Mouse (Mus musculus): ENCODE data around the gene Cmss1. TPM values are rescaled to one million over a fixed set of nuclear protein-coding genes. Genes with fewer than 3 reads are reported as not detected.

Cmss1 gene
- polyA plus RNA-seq, 3 experiments from 2014 or later: 22.9 to 39.5 (median 34.8) TPM

DNA sequence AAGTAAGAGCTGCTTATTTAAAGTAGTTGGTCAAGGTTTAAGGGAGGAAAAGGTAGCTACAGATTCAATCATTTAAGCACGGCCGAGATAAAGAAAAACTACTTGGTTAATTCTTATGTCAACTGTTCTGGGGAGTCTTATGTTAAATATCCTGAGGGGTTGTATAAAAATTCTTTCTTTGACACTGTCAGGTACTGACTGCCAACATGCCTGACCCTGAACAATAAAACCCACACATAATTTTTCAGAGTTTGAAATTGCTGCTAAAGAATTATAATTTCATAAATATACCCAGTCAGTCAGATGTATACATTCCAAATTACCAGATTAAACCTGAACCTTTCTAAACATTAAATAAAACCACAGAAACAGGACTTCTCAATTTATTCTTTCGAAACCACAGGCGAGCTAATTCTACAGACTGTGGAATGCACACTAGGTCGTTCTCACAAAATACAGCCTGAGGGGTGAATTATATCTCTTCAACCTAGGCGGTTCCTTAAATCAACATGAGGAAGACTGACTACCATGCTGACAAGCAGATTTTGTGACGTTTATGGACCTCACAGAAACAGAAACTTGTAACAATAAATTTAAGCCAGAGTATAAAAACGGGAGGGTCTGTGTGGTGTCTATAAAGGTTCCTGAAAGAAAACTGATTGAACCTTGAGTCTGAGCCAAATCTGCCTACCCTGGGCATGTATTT lies 223.2 kb downstream of the Cmss1 start:
- no peak for ATAC-seq

DNA sequence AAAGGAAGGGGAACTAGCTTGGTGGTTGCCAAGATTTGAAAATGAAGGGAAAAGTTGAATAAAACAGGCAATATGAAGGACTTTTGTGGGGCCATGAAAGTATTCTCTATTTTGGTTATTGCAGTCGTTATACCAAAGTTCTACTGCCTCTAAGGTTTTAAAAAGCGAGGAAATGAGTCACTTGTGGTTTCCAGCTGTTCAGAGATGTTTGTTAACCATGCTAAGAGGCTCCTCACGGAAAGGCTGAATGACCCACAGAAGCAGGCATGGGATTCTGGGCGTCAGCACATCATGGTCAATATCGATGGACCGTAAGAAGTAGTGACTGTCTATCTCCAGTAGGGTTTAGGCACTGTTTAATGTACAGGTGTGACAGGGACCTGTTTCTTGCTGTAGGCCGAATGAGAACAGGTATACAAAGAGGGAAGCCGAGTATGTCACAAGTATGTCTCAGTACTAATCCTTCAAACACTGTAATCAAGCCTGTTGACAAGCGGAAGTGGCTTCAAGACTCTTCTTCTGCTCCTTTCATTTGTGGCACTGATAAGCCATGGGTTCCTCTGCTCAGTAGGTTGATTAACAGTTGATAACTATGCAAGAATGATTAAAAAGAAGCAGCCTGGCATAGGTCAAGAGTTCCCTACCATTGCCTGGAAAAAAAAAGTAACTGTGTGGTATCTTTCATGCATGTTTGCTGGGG lies 227.9 kb downstream of the Cmss1 start:
- ATAC-seq: no peak

DNA sequence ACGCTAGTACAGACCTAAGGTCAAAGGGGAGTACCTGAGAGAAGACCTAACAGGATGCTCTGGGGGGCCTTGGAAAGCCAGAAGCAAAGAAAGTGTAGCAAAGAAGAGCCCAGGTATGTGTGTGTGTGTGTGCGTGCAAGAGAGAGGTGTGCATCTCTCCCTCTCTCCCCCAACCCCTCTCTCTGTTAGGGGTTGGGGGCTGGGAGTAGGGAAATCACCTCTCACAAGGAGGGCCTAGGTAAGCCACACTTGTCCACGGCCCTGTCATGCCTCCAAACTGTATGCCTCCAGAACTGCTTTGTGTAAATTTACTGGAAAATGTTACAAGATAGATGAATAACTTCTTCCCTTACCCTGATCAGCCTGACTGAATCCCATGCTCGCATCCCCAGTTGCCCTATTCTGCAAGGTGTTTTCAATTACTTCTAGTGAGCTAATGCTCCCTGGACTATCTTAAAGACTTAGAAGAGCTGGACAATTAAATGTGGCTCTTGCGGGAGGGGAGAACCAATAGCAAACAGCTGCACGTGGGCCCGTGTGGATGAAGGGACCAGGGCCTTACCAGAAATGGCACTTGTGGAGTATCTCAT lies 231.3 kb downstream of the Cmss1 start:
- no peak for ATAC-seq

DNA sequence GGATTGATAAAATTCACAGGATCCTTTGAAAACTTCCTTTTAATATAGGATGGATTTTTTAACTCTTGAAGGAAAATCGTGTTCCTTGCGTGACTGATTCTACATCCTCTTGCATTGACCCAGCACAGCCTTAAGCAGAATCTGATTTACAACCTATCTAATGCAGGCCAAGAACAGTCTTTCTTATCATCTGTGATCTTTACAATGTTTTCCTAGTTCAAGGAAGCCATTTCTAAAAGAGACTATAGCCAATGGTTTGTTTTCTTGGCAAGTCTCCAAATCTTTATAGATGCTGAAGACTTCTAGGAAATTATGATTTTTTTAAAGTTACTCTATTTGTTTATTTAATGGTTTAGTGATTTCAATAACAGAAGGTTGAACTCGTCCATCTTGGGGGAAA lies 234.5 kb downstream of the Cmss1 start:
- no peak for ATAC-seq

DNA sequence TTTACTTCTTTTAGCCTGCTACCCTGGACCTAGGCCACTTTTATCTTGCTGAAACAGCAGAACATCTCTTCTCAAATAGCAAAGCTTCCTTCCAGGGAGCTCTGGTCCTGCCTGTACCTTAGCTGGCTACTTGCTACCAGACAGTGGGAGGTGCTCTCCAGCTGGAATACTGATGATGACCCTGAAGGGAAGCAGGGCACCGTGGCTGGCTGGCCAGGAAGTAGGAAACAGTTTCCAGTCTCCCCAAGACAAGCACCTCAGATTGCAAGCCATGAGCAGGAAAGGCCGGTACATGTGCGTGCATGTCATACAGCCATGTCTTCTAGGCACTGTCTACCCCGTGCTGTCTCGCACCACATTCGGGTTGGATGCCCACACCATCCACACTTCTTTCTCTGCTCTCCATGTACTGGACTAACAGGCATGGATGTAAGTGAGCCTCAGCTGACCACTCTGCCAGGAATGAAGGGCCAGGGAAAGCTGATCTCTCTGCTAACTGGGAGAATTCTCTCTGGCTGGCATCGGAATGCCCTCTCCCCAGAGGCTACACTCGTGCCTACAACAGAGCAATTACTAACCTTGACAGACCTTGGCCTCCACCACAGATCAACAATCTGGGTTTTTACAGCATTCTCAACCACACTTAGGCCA lies 236.7 kb downstream of the Cmss1 start:
- no peak for ATAC-seq

DNA sequence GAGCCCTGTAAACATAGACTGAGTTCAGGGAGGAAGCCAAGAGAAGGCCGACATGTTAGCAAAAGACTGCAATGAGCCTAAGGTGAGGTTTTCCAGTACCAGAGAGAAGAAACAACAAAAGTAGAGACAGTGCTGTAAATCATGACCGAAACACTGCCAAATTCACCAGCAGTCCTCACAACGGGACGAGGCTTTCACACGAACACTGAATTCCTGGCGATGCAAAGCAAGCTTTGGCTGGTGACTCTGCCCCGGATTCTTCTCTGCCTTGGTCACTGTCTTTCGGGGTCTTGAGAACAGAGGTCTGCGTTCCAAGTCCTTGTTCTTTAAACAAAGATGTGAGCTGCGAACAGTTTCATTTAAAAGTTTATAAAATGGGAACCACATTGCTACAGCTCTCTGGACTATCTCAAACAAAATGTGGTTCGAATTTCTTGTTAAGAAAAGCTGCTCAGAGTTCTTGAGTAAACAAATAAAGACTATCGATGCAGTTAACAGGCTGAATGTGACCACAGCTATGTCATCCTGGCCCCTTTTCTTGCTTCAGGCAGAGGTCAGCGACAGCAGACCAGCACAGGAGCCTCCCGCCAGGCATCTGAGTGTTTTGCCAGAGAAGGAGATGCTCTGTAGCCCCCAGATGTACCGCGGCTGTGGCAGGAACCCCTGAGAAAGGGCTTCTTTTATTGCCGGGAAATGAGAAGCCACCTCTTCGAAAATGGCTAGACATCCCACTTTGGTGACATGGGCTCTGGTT lies 239.5 kb downstream of the Cmss1 start:
- ATAC-seq: no peak

DNA sequence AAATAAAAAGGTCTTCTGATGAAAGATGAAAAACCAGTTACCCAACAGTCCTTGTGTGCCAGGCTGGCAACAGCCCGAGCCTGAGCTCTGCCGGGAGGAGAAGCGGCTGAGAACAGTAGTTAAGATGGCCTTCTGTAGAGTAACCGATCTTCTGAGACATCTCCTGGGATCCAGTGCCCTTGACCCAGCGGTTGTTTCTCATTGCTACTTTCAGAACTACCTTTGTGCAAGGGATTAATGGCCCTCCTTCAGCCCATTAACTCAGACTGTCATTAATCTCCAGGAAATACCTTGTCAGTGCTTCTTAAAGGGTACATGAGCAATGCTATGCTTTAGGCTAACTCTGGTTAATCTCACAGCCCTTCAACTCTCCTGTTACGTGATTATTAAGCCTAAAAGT lies 240.5 kb downstream of the Cmss1 start:
- no peak for ATAC-seq

DNA sequence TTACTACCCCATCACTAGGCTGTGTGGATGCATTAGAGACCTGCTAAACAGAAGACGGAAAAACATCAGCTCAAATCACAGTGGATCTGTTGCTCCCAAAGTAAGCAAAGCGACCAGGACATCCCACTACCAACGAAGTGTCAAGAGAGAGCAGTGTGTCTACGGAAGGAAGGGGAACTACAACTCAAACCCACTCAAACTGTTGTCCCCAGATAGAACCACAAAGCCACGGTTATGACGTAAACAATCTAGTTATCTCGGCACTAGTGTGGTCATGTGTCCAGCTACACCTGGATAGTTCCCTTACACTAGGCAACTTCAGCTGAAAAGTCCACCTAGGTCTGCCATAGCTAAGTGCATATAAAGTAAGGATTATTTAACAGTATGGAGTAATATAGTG lies 242.2 kb downstream of the Cmss1 start:
- ATAC-seq: no peak

DNA sequence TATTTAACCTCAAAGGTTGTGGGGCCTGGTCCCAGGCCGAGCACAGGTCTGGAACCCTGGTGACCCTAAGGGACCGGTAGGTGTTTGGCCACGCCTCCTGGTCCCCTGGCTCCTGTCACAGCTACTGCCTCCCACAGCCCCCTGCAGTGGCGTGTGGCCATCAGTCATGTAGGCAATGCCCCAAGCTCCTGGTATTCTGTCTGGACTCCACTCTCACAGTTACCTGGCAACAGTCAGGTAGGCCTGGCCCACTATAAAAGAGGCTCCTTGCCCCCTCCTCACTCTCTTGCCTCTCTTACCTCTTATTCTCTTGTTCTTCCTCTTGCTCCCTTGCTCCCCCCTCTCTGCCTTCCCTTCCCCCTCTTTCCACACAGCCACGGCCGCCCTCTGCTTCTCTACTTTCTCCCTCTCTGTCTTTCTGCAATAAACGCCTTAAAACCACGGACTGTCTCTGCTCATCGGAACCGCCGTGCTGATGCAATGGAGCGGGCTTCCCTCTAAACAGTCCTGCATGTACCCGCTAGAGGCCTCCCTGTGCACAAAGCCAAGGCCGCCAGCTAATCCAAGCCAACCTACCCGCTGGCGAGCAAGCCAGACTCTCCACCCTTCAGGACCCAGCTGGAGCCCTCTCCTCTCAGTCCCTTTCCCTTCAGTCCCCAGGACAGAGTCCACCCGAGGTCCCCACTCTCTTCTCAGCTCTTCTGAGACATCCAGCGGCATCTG lies 243.8 kb downstream of the Cmss1 start:
- ATAC-seq: no peak

DNA sequence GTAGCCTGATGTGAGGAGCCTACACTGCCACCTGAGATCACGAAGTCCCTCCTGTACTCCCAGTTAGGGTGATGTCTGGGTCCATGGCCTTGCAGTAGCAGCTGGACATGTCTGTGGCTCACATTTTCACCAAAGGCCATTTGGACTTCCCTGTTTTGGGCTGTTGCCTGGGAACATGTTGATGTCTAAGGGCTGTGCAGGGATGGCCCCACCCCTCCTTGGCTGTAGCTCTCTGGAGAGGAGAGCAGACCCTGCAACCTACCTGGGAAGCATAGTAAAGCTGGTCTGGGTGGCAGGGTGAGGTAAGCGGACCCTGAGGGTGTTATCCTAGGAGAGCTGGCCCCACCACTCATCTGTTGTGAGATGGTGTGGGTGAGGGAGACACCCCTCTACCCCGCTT lies 245.9 kb downstream of the Cmss1 start:
- no peak for ATAC-seq

DNA sequence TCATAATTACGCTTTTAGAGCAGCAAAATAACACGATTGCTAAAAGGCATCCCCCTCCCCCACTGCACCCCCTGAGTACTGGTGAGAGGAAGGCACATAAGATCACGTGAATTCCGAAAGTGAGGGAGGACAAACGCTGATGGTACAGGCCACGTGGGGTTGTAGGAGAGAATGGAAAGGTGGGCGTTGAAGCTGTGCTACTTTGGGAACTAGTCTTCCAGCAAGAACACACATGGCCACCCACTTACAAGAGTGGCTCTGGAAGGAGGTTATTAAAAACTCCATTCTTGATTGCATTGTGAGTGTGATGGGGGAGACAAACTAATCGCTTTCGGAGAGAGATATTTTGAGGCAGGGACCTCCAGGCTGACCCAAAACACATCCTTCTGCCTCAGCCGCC lies 247.4 kb downstream of the Cmss1 start:
- no peak for ATAC-seq

DNA sequence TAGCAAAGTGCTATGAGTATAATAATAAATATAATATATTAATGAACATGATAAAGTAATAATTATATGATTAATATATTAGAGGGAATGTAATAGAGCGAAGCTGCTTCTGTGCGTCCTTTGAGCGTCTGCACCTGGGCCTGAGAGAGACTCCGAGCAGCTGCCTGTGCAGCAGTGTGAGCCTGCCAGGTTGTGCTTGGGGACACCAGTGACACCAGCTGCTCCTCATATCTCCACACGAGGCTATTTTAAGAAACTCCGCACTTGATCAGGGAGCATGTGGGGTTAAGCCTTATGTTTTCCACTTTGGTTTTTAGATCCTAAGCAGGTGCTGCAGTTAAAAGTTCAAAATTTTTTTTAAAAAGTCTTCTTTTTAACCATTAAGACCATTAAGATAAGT lies 249.7 kb downstream of the Cmss1 start:
- no peak for ATAC-seq

DNA sequence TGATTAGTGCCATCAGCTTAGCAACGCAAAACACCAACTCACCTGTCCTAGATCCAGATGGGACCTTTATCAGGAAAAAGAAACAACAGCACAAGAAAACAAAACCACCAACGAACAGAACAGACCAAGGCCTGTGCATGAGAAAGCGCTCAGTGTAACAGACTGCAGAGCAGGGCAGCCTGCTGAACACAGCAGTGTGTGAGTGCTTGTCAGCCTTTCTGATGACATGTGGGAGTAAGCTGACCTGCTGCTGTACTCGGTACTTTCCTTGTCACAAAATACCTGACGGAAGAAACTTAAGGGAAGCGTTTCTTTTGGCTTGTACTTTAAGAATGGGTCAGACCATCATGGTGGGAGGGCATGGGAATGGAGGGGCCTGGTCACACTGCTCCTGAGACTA lies 250.2 kb downstream of the Cmss1 start:
- no peak for ATAC-seq

DNA sequence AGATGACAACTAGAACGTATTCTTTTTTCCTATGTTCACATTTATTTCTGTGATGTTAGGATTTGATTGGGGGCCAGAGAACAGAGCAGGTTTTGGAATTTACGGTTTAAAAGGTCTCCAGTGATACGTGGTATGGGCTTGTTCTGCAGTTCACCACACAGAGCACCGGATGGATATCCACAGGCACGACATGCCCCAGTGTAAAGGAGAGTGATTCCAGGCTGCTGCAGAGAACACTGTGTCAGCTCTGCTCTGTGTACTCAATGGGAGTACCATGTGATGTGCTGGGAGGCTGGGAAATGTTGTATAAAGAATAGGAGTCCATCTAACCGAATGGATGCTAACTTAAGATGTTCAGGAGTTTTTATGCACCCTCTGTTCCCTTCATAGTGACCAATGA lies 252.7 kb downstream of the Cmss1 start:
- ATAC-seq: no peak

DNA sequence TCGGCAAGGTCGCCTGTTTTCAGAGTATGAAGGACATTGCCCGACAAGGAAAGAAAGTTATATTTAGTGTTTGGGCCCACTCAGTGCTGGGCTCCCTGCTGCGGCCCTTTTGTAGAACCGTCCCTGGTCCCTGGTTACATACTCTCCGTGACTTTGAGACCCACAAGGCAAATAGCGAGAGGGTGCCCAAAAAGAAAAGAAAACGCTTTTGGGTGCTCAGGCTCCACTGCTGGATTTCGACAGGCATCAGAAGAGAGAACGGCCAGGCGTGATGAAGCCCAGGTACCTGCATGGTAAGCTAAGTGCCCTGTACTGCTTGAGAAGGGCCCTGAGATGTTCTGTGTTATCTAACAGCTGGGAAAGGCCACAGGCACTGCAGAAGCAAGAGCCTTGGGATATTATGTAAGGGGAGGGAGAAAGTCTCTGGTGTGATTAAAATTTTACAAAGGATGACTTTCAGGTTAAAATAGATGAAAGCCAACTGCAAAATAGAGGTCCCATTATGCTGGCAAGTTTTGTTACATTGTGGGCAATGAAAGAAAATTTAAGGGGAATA lies 253.4 kb downstream of the Cmss1 start:
- no peak for ATAC-seq

DNA sequence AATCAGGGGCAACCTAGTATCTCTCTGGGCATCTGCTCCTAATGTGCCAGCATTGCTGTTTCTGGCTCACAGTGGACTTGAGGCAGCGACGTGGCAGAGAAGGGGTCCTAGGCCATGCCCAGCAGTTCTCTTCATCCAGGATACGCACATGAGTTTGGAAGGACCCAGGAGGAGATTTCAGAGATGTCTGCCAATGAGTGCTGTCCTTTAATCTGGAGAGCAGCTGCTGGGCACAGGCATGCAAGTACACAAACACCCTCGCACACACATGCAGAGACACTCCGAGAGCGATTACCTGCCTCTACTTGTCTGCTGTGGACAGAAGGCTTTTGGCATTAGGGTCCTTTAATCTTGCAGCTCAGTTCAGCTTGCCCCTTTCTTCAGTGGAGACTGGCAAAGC lies 253.9 kb downstream of the Cmss1 start, which contains the start of gene Filip1l:
TSS of gene Filip1l (plus strand) at position 343 of the 400 bp plus-strand sequence.
- ATAC-seq: no peak

DNA sequence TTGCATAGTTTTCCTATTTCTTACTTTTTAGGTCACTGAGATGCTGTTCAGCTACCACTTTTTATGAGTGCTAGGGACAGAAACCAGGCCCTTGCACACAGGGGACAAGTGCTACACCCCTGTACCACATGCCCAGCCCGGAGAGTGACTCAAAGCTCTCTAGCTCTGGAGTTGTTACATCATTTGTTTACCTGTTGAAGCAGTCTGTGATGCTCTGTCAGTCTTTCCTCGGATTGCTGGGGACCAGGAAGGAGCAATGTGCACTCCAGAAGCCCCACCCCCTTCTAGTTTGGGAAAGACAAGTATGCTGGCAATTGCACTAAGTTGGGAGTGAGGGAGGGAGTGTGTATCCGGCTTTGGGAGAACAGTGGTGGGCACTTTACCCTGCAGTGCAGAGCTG lies 257.0 kb downstream of the Cmss1 start:
- ATAC-seq: no peak

DNA sequence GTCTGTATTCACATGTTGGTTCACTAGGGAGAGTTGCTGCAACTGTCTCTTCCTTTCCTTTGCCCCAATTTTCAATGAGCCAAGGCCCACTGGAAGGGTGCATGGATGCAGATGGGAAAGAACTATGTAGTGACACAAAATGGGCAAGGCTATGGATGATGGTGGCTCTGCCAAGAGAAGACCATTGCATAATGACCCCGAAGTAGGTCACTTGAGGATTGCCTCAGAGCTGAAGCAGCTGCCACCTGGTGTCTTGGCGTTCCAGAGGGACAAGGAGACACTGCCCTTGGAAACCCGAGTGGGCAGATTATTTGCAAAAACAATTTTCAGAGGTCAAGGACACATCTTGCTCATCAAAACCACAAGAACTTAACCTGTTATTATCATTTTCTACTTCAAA lies 257.6 kb downstream of the Cmss1 start:
- ATAC-seq: no peak

DNA sequence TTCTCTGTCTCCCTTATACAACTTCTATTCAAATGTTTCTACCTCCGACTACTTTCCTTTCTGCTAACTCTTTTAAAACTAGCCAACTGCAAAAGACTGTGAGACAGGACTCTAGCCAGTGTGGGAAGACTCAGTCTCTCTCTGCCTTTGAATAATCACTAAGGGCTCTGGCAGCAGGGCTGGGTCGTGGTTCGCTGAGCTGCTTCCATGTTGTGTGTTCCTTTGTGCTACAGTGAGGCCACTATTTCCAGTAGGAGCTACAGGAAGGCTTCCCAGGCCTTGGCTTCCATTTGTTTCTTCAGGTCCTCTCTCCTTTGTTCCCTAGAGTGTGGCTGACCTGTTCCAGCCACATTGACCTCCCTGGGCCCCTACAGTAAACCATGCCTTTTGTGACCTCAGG lies 260.4 kb downstream of the Cmss1 start:
- ATAC-seq: no peak

DNA sequence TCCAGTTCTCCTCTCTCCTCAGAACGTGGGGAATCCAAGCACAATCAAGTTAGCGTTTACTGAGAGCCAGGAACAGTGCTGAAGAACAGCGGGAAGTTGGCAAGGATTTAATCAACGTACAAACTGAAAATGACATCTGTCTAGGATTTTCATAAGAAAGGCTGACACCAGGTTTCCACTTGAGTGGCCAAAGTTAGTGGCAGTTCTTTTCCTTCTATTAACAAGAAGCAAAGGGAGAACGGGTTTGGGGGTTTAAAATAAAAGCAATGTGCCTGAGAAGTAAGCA lies 266.1 kb downstream of the Cmss1 start:
- no peak for ATAC-seq

DNA sequence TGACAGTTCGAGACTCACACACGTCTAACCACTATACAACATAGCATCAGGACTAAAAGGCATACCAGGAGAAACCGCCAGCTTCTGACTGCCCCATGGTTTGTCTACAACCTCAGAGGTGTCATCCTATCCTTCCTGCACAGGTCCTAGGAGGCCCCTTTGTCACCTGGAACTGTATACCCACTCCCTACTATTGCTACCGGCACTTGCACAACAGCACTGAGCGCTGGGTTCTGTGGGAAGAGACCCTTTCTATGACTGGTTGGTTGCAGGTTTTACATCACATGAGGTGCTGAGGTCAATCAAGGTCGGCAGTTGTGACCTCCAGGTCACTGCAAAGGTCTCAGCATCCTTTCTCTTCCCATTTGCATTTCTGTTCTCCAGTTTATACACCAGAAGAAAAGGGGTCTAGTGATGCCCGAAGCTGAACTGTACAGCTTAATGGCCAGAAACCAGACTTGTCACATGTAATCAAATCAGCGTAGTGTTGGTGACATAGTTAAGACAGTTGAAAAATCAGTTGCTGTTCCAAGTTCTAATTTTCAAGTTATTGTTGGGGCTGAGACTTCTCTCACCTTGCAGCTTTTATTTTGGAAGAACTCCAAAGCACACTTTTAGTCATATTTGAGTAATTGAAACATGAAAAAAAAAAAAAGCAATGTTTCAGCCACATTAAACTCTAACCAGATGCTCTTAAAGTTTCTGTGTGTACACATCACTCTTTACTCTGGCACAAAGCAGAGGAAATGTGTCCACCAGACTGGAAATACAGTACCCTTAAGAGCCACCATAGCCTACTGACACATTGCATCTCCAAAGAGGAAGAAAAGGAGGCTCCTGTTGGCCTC lies 266.7 kb downstream of the Cmss1 start:
- no peak for ATAC-seq
